Mouse (Mus musculus) limb, embryonic 14.5 days (tissue): ENCODE measurements around the gene Chid1. TPM values are rescaled to one million over a fixed set of nuclear protein-coding genes. Genes with fewer than 3 reads are reported as not detected.
A peak's percentile ranks its signal among the peaks of the same experiment; 100 is the strongest.

Experiments used
- ATAC-seq: fragments of 200-750 bp; cut with Nextera tagmentation; 2 replicates; pipeline ENCODE4 v1.8.0; 2017; ENCODE audit warnings: low read depth, moderate number of reproducible peaks, moderate TSS enrichment; ENCODE audit not compliant: low FRiP score
- DNase-seq: peaks from one replicate; pipeline ENCODE4 v3.0.0-alpha.2; 2015; ENCODE audit warnings: low spot score
- H3K27ac ChIP-seq: fragments of 300-500 bp; sonication (generic); replicated peaks from 2 replicates; pipeline ENCODE4 v1.5.1; 2014; ENCODE audit warnings: low read depth, mild to moderate bottlenecking, low read length, moderate library complexity, mixed read lengths
- H3K27me3 ChIP-seq: fragments of 300-500 bp; sonication (generic); 2 replicates; pipeline ENCODE4 v1.6.1; 2014; ENCODE audit warnings: low read length, mixed read lengths; ENCODE audit not compliant: control insufficient read depth, insufficient read depth
- H3K36me3 ChIP-seq: fragments of 300-500 bp; sonication (generic); 2 replicates; pipeline ENCODE4 v1.6.1; 2014; ENCODE audit warnings: mild to moderate bottlenecking, low read length, moderate library complexity, mixed read lengths; ENCODE audit not compliant: control insufficient read depth, insufficient read depth
- H3K4me1 ChIP-seq: fragments of 300-500 bp; sonication (generic); 2 replicates; pipeline ENCODE4 v1.6.1; 2014; ENCODE audit warnings: antibody characterized with exemption, low read length, mixed read lengths; ENCODE audit not compliant: control insufficient read depth, insufficient read depth
- H3K4me2 ChIP-seq: fragments of 300-500 bp; sonication (generic); replicated peaks from 2 replicates; pipeline ENCODE4 v1.6.1; 2014; ENCODE audit warnings: low read depth, mild to moderate bottlenecking, low read length, moderate library complexity; ENCODE audit not compliant: severe bottlenecking
- H3K4me3 ChIP-seq: fragments of 300-500 bp; sonication (generic); replicated peaks from 2 replicates; pipeline ENCODE4 v1.5.1; 2014; ENCODE audit warnings: low read length
- H3K9ac ChIP-seq: fragments of 300-500 bp; sonication (generic); 2 replicates; pipeline ENCODE4 v1.6.1; 2014; ENCODE audit warnings: mild to moderate bottlenecking, low read depth, low read length, moderate library complexity; ENCODE audit not compliant: severe bottlenecking
- H3K9me3 ChIP-seq: fragments of 300-500 bp; sonication (generic); 2 replicates; pipeline ENCODE4 v1.6.1; 2016; ENCODE audit warnings: low read length; ENCODE audit not compliant: control insufficient read depth
- POLR2A ChIP-seq: fragments of 200-500 bp; IDR thresholded peaks from 2 replicates; pipeline ENCODE4 v1.8.0; 2012; ENCODE audit warnings: inconsistent platforms, mild to moderate bottlenecking, moderate library complexity, borderline replicate concordance; ENCODE audit not compliant: insufficient read depth, insufficient read length; ENCODE audit errors: extremely low read depth
- WGBS: fragments of 180-500 bp; shearing (Covaris S2); extraction: QIAGEN DNeasy Blood & Tissue Kit; methylation state at CpG from one replicate; pipeline ENCODE4 v1.1.7; 2014; 5-methylcytosine and 5-hydroxymethylcytosine counted together
- polyA plus RNA-seq, 2 experiments: library from polyadenylated mRNA; depleted of rRNA in 1 of 2; stranded (reverse) in 1 of 2; unstranded in 1 of 2; fragments of >200 nt; fragmentation: Nextera tagmentation in 1 of 2; extraction: Ambion mirVana in 1 of 2; gene quantifications; 2 replicates each; pipeline versions ENCODE4 v1.2.1 to v1.2.3; 2012 to 2014

Chid1 gene
- polyA plus RNA-seq, 2 experiments: 41.8 to 43.5 TPM

- Histone ChIP-seq H3K4me3 (peak overlapping the region; percentile 59), H3K27ac (peak overlapping the region; percentile 92), H3K4me2 (peak overlapping the region; percentile 91), H3K4me1 (peaks cover 49% of the 10 kb centered on the region), H3K27me3 (no peaks in the 10 kb centered on the region), H3K9ac (peak overlapping the region; percentile 96), H3K9me3 (no peaks in the 10 kb centered on the region), H3K36me3 (peaks cover 10% of the 10 kb centered on the region)
- DNase-seq (no peak), ATAC-seq (no peak)
- 21% methylated on average over 7 of the region's 7 CpGs for WGBS
- no peak for TF ChIP-seq POLR2A
These were observed 62.7 kb downstream of the Chid1 start for GRCm38 (mm10) chr7:141476981-141477370.

GRCm38 (mm10) chr7:141476226-141476980 lies 63.3 kb downstream of the Chid1 start:
- Histone ChIP-seq H3K27ac (peak overlapping the region; percentile 92), H3K4me3 (peak overlapping the region; percentile 59), H3K4me1 (peaks cover 44% of the 10 kb centered on the region), H3K4me2 (peak overlapping the region; percentile 91), H3K36me3 (peaks cover 14% of the 10 kb centered on the region), H3K9me3 (no peaks in the 10 kb centered on the region), H3K9ac (peak overlapping the region; percentile 96), H3K27me3 (no peaks in the 10 kb centered on the region)
- DNase-seq (peak; percentile 68), ATAC-seq (peak; percentile 53)
- TF ChIP-seq POLR2A: no peak
- under 1% methylated on average over 17 of the region's 17 CpGs for WGBS

DNA sequence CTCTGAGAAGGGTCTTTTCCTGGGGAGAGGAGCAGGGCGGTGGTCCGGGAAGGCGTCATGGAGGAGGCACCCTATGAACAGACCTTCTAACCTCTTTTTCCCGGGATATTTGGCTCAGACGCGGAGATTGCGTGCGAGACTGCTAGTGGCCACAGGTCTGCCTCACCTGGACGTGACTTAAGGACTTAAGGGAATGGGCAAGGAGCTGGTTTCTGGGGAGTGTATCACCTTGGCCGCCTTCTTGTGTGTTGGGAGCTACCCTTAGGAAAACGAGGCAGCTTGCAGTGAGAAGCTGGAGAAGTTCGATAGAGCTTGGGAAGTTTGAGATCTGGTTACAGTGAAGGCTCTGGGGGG lies 63.9 kb downstream of the Chid1 start:
- Histone ChIP-seq H3K4me3 (peak overlapping the region; percentile 59), H3K27me3 (no peaks in the 10 kb centered on the region), H3K36me3 (peaks cover 20% of the 10 kb centered on the region), H3K9me3 (no peaks in the 10 kb centered on the region), H3K4me2 (peak overlapping the region; percentile 91), H3K4me1 (peaks cover 38% of the 10 kb centered on the region), H3K27ac (peak overlapping the region; percentile 92), H3K9ac (peak overlapping the region; percentile 96)
- TF ChIP-seq POLR2A: no peak
- no peak for DNase-seq
- ATAC-seq: no peak
- WGBS: 3% methylated on average over 10 of the region's 12 CpGs

DNA sequence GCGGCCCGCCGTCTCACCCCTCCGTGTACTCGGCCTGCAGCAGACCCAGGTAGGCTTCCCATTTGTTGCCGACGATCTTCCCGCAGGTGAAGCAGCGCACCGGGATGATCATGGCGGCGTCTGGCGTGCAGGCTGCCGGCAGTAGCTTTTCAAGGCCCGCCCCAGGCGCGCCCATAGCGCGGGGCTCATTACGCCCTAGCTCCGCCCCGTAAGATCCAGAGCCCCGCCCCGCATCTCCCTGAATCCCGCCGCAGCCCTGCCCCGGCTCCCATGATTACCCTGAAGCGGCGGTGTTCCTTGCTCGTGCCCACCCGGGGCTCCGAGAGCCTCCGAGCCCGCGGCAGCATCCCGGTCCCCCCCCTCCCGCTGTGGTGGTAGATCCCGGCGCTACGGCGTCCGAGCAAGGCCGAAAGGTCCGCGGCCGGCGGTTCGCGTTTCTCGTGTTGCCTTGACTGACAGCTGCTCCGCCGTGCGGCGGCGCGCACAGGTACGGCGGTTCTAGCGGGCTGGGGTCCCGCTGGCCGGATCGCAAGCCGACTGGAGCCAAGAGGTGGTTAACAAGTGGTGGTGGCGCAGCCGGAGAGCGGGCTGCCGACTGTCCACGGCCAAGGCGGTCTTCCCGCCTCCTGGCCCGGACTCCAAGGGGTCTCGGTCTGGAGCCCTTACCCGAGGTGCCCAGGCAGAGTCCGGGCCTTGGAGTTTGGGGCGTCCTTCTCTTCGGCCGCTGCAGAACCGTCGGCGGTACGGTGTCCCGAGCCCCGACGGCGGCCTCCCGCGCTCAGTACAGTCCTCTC lies 64.4 kb downstream of the Chid1 start, which contains the start of the genes Polr2l and Tspan4:
Gene Polr2l, minus strand, starts transcription at position 122 of the 794 bp plus-strand sequence.
Gene Tspan4, plus strand, starts transcription at position 230 of the 794 bp plus-strand sequence.
- peak; percentile 86 for DNase-seq
- peak within 1 kb of the TSS; percentile 59 for H3K4me3 ChIP-seq
- H3K4me1 ChIP-seq: peaks cover 37% of the 10 kb centered on the region
- peak within 1 kb of the TSS; percentile 92 for H3K27ac ChIP-seq
- no peak for TF ChIP-seq POLR2A
- no peaks in the 10 kb centered on the region for H3K27me3 ChIP-seq
- peak within 1 kb of the TSS; percentile 91 for H3K4me2 ChIP-seq
- ATAC-seq: peak; percentile 75
- H3K9me3 ChIP-seq: no peaks in the 10 kb centered on the region
- H3K9ac ChIP-seq: peak within 1 kb of the TSS; percentile 96
- H3K36me3 ChIP-seq: peaks cover 26% of the 10 kb centered on the region
- WGBS: under 1% methylated on average over 61 of the region's 87 CpGs

DNA sequence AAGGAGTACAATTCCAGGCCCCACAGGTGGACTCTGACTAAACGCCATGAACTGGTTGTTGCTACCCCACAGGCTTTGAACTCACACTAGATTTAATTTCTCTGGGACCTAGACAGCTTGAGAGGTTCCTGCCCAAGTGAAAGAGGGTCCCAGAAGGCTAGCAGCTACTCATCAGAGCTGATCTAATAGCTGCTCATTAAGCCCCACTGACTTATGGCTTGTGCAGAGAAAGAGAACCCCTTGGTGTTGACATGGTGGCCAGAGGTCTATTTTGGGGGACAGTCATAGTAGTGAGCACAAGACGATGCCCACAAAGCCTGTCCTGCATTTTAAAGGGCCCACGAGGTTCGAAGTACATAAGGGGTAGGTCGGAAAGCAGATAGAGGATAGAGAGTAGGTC lies 65.5 kb downstream of the Chid1 start:
- H3K27ac ChIP-seq: no peak overlapping the region
- TF ChIP-seq POLR2A: no peak
- H3K9ac ChIP-seq: peak overlapping the region; percentile 96
- ATAC-seq: no peak
- no peak for DNase-seq
- no peaks in the 10 kb centered on the region for H3K9me3 ChIP-seq
- H3K4me1 ChIP-seq: peaks cover 41% of the 10 kb centered on the region
- peaks cover 36% of the 10 kb centered on the region for H3K36me3 ChIP-seq
- H3K27me3 ChIP-seq: no peaks in the 10 kb centered on the region
- peak overlapping the region; percentile 91 for H3K4me2 ChIP-seq
- WGBS: 4% methylated on average over 5 of the region's 5 CpGs
- peak overlapping the region; percentile 59 for H3K4me3 ChIP-seq
